Mouse (Mus musculus) brain, embryonic 14.5 days (tissue): ENCODE measurements around the gene Rad51b.

Experiments used
- CTCF ChIP-seq: fragments of 200-500 bp; IDR thresholded peaks from 2 replicates; pipeline ENCODE4 v1.5.1; 2012; ENCODE audit warnings: inconsistent platforms, mild to moderate bottlenecking, moderate library complexity, borderline replicate concordance; ENCODE audit not compliant: insufficient read depth, insufficient read length; ENCODE audit errors: extremely low read depth
- POLR2A ChIP-seq: fragments of 200-500 bp; IDR thresholded peaks from 2 replicates; pipeline ENCODE4 v1.6.1; 2012; ENCODE audit warnings: mild to moderate bottlenecking, inconsistent platforms, borderline replicate concordance; ENCODE audit not compliant: poor library complexity, insufficient read depth, insufficient read length, severe bottlenecking; ENCODE audit errors: extremely low read depth

DNA sequence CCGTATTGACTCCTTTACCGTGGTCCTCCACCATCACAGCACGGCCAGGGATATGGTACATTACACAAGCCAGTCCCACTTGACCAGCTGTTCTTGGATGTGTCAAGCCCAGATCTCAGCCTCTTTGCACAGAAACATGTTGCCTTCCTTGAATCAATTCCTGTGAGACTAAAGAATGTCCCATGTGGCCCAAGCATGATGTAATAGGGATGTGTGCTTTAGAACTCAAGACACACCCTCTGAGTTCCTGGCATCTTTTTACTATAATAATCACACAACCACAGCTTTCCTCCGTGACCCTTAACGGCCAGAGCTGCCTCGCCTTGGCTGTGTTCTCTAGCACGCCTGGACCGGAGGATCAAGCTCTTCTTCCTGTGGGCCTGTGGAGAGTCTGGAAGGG is 496.3 kb downstream of the Rad51b start:
- TF ChIP-seq CTCF, result no peak
- no peak for TF ChIP-seq POLR2A
